Mouse (Mus musculus) heart, embryonic 16.5 days (tissue): ENCODE measurements around the gene Taf10. TPM values are rescaled to one million over a fixed set of nuclear protein-coding genes. Genes with fewer than 3 reads are reported as not detected.

ENCODE experiments used
- ATAC-seq: fragments of 200-750 bp; cut with Nextera tagmentation; replicated peaks from 2 replicates; pipeline ENCODE4 v1.8.0; 2017; ENCODE audit warnings: moderate number of reproducible peaks; ENCODE audit not compliant: insufficient read depth, low FRiP score; ENCODE audit errors: extremely low read depth
- H3K27ac ChIP-seq: fragments of 300-500 bp; sonication (generic); 2 replicates; pipeline ENCODE4 v1.5.1; 2014; ENCODE audit warnings: mild to moderate bottlenecking, low read length, control low read depth, moderate library complexity
- H3K27me3 ChIP-seq: fragments of 300-500 bp; sonication (generic); 2 replicates; pipeline ENCODE4 v1.6.1; 2014; ENCODE audit warnings: low read length, mixed read lengths; ENCODE audit not compliant: control insufficient read depth, insufficient read depth
- H3K36me3 ChIP-seq: fragments of 300-500 bp; sonication (generic); 2 replicates; pipeline ENCODE4 v1.6.1; 2014; ENCODE audit not compliant: control insufficient read depth, insufficient read depth
- H3K4me1 ChIP-seq: fragments of 300-500 bp; sonication (generic); 2 replicates; pipeline ENCODE4 v1.6.1; 2014; ENCODE audit warnings: low read length, mixed read lengths; ENCODE audit not compliant: control insufficient read depth, insufficient read depth
- H3K4me2 ChIP-seq: fragments of 300-500 bp; sonication (generic); 2 replicates; pipeline ENCODE4 v1.6.1; 2014; ENCODE audit warnings: low read depth, mild to moderate bottlenecking, control low read depth, low read length
- H3K4me3 ChIP-seq: fragments of 300-500 bp; sonication (generic); 2 replicates; pipeline ENCODE4 v1.5.1; 2014; ENCODE audit warnings: mild to moderate bottlenecking, control low read depth, low read length
- H3K9ac ChIP-seq: fragments of 300-500 bp; sonication (generic); 2 replicates; pipeline ENCODE4 v1.6.1; 2014; ENCODE audit warnings: low read length, control low read depth
- H3K9me3 ChIP-seq: fragments of 300-500 bp; sonication (generic); replicated peaks from 2 replicates; pipeline ENCODE4 v1.6.1; 2016; ENCODE audit warnings: low read length; ENCODE audit not compliant: control insufficient read depth
- WGBS: fragments of 180-500 bp; shearing (Covaris S2); extraction: QIAGEN DNeasy Blood & Tissue Kit; methylation state at CpG from one replicate; pipeline ENCODE4 v1.1.7; 2014; 5-methylcytosine and 5-hydroxymethylcytosine counted together
- polyA plus RNA-seq: library from polyadenylated mRNA; unstranded; fragments of >200 nt; fragmentation: Nextera tagmentation; extraction: Ambion mirVana; gene quantifications from 2 replicates; pipeline ENCODE4 v1.2.1, GENCODE M21; 2015

Taf10 gene
- polyA plus RNA-seq, 1 experiment from 2014 or later, result 89.0 TPM

- no peak overlapping the region for H3K4me3 ChIP-seq
- H3K9ac ChIP-seq, result no peak overlapping the region
- no peaks in the 10 kb centered on the region for H3K27me3 ChIP-seq
- no peak overlapping the region for H3K27ac ChIP-seq
- peaks cover 25% of the 10 kb centered on the region for H3K36me3 ChIP-seq
- no peaks in the 10 kb centered on the region for H3K9me3 ChIP-seq
- WGBS, result 86% methylated on average over 9 of the region's 9 CpGs
- ATAC-seq, result no peak
- H3K4me1 ChIP-seq, result peaks cover 27% of the 10 kb centered on the region
- H3K4me2 ChIP-seq, result no peak overlapping the region
Measured at GRCm38 (mm10) chr7:105741978-105742377, 2.2 kb downstream of the Taf10 start.

GRCm38 (mm10) chr7:105740851-105741250 is 3.3 kb downstream of the Taf10 start:
- 83% methylated on average over 6 of the region's 6 CpGs for WGBS
- ATAC-seq, result no peak

GRCm38 (mm10) chr7:105740089-105740795 is 3.9 kb downstream of the Taf10 start:
- no peak overlapping the region for H3K9ac ChIP-seq
- no peak overlapping the region for H3K27ac ChIP-seq

More at GRCm38 (mm10) chr7:105740851-105741250, 3.3 kb downstream of the Taf10 start:
- Histone ChIP-seq H3K4me3 (no peak overlapping the region), H3K36me3 (peaks cover 18% of the 10 kb centered on the region), H3K4me2 (no peak overlapping the region), H3K4me1 (peaks cover 27% of the 10 kb centered on the region), H3K27ac (no peak overlapping the region), H3K27me3 (no peaks in the 10 kb centered on the region), H3K9me3 (no peaks in the 10 kb centered on the region), H3K9ac (no peak overlapping the region)

GRCm38 (mm10) chr7:105738948-105739347 is 5.2 kb downstream of the Taf10 start:
- H3K4me2 ChIP-seq, result peak overlapping the region; percentile 86
- H3K4me1 ChIP-seq, result peaks cover 29% of the 10 kb centered on the region
- H3K4me3 ChIP-seq, result peak overlapping the region; percentile 94
- no peaks in the 10 kb centered on the region for H3K9me3 ChIP-seq
- peak overlapping the region; percentile 98 for H3K9ac ChIP-seq
- WGBS, result 3% methylated on average over 3 of the region's 3 CpGs
- ATAC-seq, result peak; percentile 69
- peaks cover 24% of the 10 kb centered on the region for H3K36me3 ChIP-seq
- H3K27me3 ChIP-seq, result no peaks in the 10 kb centered on the region
- peak overlapping the region; percentile 97 for H3K27ac ChIP-seq

More at GRCm38 (mm10) chr7:105740089-105740795, 3.9 kb downstream of the Taf10 start:
- Histone ChIP-seq H3K9me3 (no peaks in the 10 kb centered on the region), H3K27me3 (no peaks in the 10 kb centered on the region), H3K4me2 (no peak overlapping the region), H3K4me1 (peaks cover 31% of the 10 kb centered on the region), H3K36me3 (peaks cover 18% of the 10 kb centered on the region), H3K4me3 (no peak overlapping the region)
- 89% methylated on average over 13 of the region's 13 CpGs for WGBS
- no peak for ATAC-seq

GRCm38 (mm10) chr7:105738286-105738685 is 5.9 kb downstream of the Taf10 start:
- no peak for ATAC-seq
- Histone ChIP-seq H3K9me3 (no peaks in the 10 kb centered on the region), H3K4me3 (peak overlapping the region; percentile 94), H3K4me1 (peaks cover 26% of the 10 kb centered on the region), H3K36me3 (peaks cover 30% of the 10 kb centered on the region), H3K27me3 (no peaks in the 10 kb centered on the region), H3K4me2 (peak overlapping the region; percentile 86), H3K27ac (peak overlapping the region; percentile 97), H3K9ac (peak overlapping the region; percentile 98)
- WGBS, result 35% methylated on average over 2 of the region's 2 CpGs

GRCm38 (mm10) chr7:105737648-105738047 is 6.5 kb downstream of the Taf10 start:
- Histone ChIP-seq H3K27ac (peak overlapping the region; percentile 98), H3K27me3 (no peaks in the 10 kb centered on the region), H3K36me3 (peaks cover 36% of the 10 kb centered on the region), H3K4me3 (peak overlapping the region; percentile 94), H3K4me2 (peak overlapping the region; percentile 86), H3K9ac (peak overlapping the region; percentile 98), H3K9me3 (no peaks in the 10 kb centered on the region), H3K4me1 (peaks cover 23% of the 10 kb centered on the region)
- 14% methylated on average over 3 of the region's 3 CpGs for WGBS
- ATAC-seq, result no peak

GRCm38 (mm10) chr7:105736911-105737521 is 7.1 kb downstream of the Taf10 start, which contains the start of gene Rrp8:
Gene Rrp8, minus strand, starts transcription at chr7:105737385.
- H3K4me2 ChIP-seq, result peak within 1 kb of the TSS; percentile 86
- no peaks in the 10 kb centered on the region for H3K27me3 ChIP-seq
- peak within 1 kb of the TSS; percentile 98 for H3K27ac ChIP-seq
- under 1% methylated on average over 30 of the region's 30 CpGs for WGBS
- H3K4me3 ChIP-seq, result peak within 1 kb of the TSS; percentile 94
- H3K4me1 ChIP-seq, result peaks cover 23% of the 10 kb centered on the region
- H3K36me3 ChIP-seq, result peaks cover 39% of the 10 kb centered on the region
- H3K9ac ChIP-seq, result peak within 1 kb of the TSS; percentile 98
- H3K9me3 ChIP-seq, result no peaks in the 10 kb centered on the region
- peak; percentile 3; the same call in 1 of the 2 replicates for ATAC-seq

- H3K4me2 ChIP-seq, result peak within 1 kb of the TSS; percentile 86
- H3K4me1 ChIP-seq, result peaks cover 23% of the 10 kb centered on the region
- H3K27ac ChIP-seq, result peak within 1 kb of the TSS; percentile 98
- WGBS, result under 1% methylated on average over 59 of the region's 62 CpGs
- no peaks in the 10 kb centered on the region for H3K27me3 ChIP-seq
- peak within 1 kb of the TSS; percentile 98 for H3K9ac ChIP-seq
- ATAC-seq, result peak; percentile 97
- no peaks in the 10 kb centered on the region for H3K9me3 ChIP-seq
- H3K4me3 ChIP-seq, result peak within 1 kb of the TSS; percentile 94
- H3K36me3 ChIP-seq, result peaks cover 39% of the 10 kb centered on the region
Measured at GRCm38 (mm10) chr7:105736264-105736901, 7.8 kb downstream of the Taf10 start, which contains the start of gene Ilk. Gene Ilk, plus strand, starts transcription at chr7:105736592.
